Mouse (Mus musculus): ENCODE data around the gene Ctdnep1.

- TF ChIP-seq SMC3 (IDR thresholded peaks at IDR 0.05; ENCODE audit: low read depth, low read length) (no peak), E2F4 (IDR thresholded peaks at IDR 0.05; ENCODE audit: insufficient replicate concordance, low read depth, low read length) (no peak)
Observed at GRCm38 (mm10) chr11:70012931-70013330, 32.0 kb downstream of the Ctdnep1 start.

All from CH12.LX (cell line).